Mouse (Mus musculus): ENCODE results near the gene Hap1.

DNA sequence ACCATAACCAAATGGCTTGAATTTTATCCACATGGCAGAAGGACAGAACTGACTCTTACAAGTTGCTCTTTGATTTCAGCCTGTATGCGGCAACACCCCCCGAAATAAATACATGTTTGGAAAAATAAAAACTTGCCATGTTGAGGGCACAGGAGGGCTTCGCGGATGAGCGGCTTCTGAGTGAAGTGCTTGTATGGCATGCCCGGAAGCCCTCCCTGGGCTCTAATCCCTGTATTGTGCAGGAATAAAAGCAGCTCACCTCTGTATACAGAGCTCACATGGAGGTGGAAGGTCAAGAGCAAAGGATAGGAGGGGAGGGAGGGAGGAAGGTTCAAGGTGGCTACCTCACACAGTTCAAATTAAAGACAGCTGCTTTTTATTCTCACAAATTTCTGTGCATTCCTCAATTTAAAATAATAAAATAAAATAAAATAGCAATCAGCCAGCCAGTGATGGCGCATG lies 36.0 kb upstream of the Hap1 start:
- no peak for TF ChIP-seq POLR2A (IDR thresholded peaks at IDR 0.05; ENCODE audit: insufficient read length, low read depth)
- no peak for TF ChIP-seq E2F4 (IDR thresholded peaks at IDR 0.05; ENCODE audit: insufficient read depth)
- no peak for TF ChIP-seq MYOD1 (IDR thresholded peaks at IDR 0.05; ENCODE audit: control insufficient read depth in 1 of 3, insufficient read length in 2 of 3, low read depth in 2 of 3)
- no peak for TF ChIP-seq USF1 (IDR thresholded peaks at IDR 0.05; ENCODE audit: low read depth)
- TF ChIP-seq TCF12 (IDR thresholded peaks at IDR 0.05; ENCODE audit: insufficient read depth, poor library complexity, severe bottlenecking) = no peak
- TF ChIP-seq MAX (IDR thresholded peaks at IDR 0.05; ENCODE audit: low read depth) = no peak
- no peak for TF ChIP-seq POLR2AphosphoS2 (IDR thresholded peaks at IDR 0.05; ENCODE audit: insufficient read length, low read depth)
- TF ChIP-seq SRF (IDR thresholded peaks at IDR 0.05; ENCODE audit: control insufficient read depth, insufficient read length, low read depth) = no peak
- no peak for TF ChIP-seq MYOG (IDR thresholded peaks at IDR 0.05; ENCODE audit: control insufficient read depth in 1 of 3, insufficient read depth in 1 of 3, insufficient read length in 2 of 3, low read depth in 2 of 3)
